Mouse (Mus musculus) heart, embryonic 16.5 days (tissue): ENCODE data around the gene Ap1s1. TPM values are rescaled to one million over a fixed set of nuclear protein-coding genes. Genes with fewer than 3 reads are reported as not detected.

Experiments used
- ATAC-seq: fragments of 200-750 bp; cut with Nextera tagmentation; replicated peaks from 2 replicates; pipeline ENCODE4 v1.8.0; 2017; ENCODE audit warnings: moderate number of reproducible peaks; ENCODE audit not compliant: insufficient read depth, low FRiP score; ENCODE audit errors: extremely low read depth
- H3K27ac ChIP-seq: fragments of 300-500 bp; sonication (generic); 2 replicates; pipeline ENCODE4 v1.5.1; 2014; ENCODE audit warnings: mild to moderate bottlenecking, low read length, control low read depth, moderate library complexity
- H3K27me3 ChIP-seq: fragments of 300-500 bp; sonication (generic); 2 replicates; pipeline ENCODE4 v1.6.1; 2014; ENCODE audit warnings: low read length, mixed read lengths; ENCODE audit not compliant: control insufficient read depth, insufficient read depth
- H3K36me3 ChIP-seq: fragments of 300-500 bp; sonication (generic); 2 replicates; pipeline ENCODE4 v1.6.1; 2014; ENCODE audit not compliant: control insufficient read depth, insufficient read depth
- H3K4me1 ChIP-seq: fragments of 300-500 bp; sonication (generic); 2 replicates; pipeline ENCODE4 v1.6.1; 2014; ENCODE audit warnings: low read length, mixed read lengths; ENCODE audit not compliant: control insufficient read depth, insufficient read depth
- H3K4me2 ChIP-seq: fragments of 300-500 bp; sonication (generic); 2 replicates; pipeline ENCODE4 v1.6.1; 2014; ENCODE audit warnings: low read depth, mild to moderate bottlenecking, control low read depth, low read length
- H3K4me3 ChIP-seq: fragments of 300-500 bp; sonication (generic); 2 replicates; pipeline ENCODE4 v1.5.1; 2014; ENCODE audit warnings: mild to moderate bottlenecking, control low read depth, low read length
- H3K9ac ChIP-seq: fragments of 300-500 bp; sonication (generic); 2 replicates; pipeline ENCODE4 v1.6.1; 2014; ENCODE audit warnings: low read length, control low read depth
- H3K9me3 ChIP-seq: fragments of 300-500 bp; sonication (generic); replicated peaks from 2 replicates; pipeline ENCODE4 v1.6.1; 2016; ENCODE audit warnings: low read length; ENCODE audit not compliant: control insufficient read depth
- WGBS: fragments of 180-500 bp; shearing (Covaris S2); extraction: QIAGEN DNeasy Blood & Tissue Kit; methylation state at CpG from one replicate; pipeline ENCODE4 v1.1.7; 2014; 5-methylcytosine and 5-hydroxymethylcytosine counted together
- polyA plus RNA-seq: library from polyadenylated mRNA; unstranded; fragments of >200 nt; fragmentation: Nextera tagmentation; extraction: Ambion mirVana; gene quantifications from 2 replicates; pipeline ENCODE4 v1.2.1, GENCODE M21; 2015

Ap1s1 gene
- polyA plus RNA-seq, 1 experiment from 2014 or later: 148 TPM

GRCm38 (mm10) chr5:137079849-137080248 lies 33.9 kb upstream of the Ap1s1 start:
- Histone ChIP-seq H3K4me3 (no peak overlapping the region), H3K9me3 (no peaks in the 10 kb centered on the region), H3K27ac (peak overlapping the region; percentile 58), H3K4me1 (peaks cover 41% of the 10 kb centered on the region), H3K27me3 (no peaks in the 10 kb centered on the region), H3K4me2 (no peak overlapping the region), H3K36me3 (no peaks in the 10 kb centered on the region), H3K9ac (no peak overlapping the region)
- ATAC-seq: peak; percentile 41
- 37% methylated on average over 5 of the region's 5 CpGs for WGBS

GRCm38 (mm10) chr5:137078616-137079015 lies 32.7 kb upstream of the Ap1s1 start:
- Histone ChIP-seq H3K9me3 (no peaks in the 10 kb centered on the region), H3K4me3 (no peak overlapping the region), H3K4me1 (peaks cover 48% of the 10 kb centered on the region), H3K9ac (0 out of 2 replicates have a peak overlapping the region, but pooled peaks have one; percentile 5), H3K36me3 (no peaks in the 10 kb centered on the region), H3K4me2 (no peak overlapping the region), H3K27ac (peak overlapping the region; percentile 79), H3K27me3 (no peaks in the 10 kb centered on the region)
- no peak for ATAC-seq
- 13% methylated on average over 6 of the region's 6 CpGs for WGBS

- H3K9ac ChIP-seq: 0 out of 2 replicates have a peak overlapping the region, but pooled peaks have one; percentile 5
- no peak for ATAC-seq
- H3K4me3 ChIP-seq: no peak overlapping the region
- 77% methylated on average over 14 of the region's 14 CpGs for WGBS
- no peaks in the 10 kb centered on the region for H3K9me3 ChIP-seq
- peaks cover 49% of the 10 kb centered on the region for H3K4me1 ChIP-seq
- H3K4me2 ChIP-seq: no peak overlapping the region
- no peaks in the 10 kb centered on the region for H3K36me3 ChIP-seq
- peak overlapping the region; percentile 79 for H3K27ac ChIP-seq
- no peaks in the 10 kb centered on the region for H3K27me3 ChIP-seq
Observed at GRCm38 (mm10) chr5:137078041-137078440, 32.1 kb upstream of the Ap1s1 start.

GRCm38 (mm10) chr5:137077187-137077586 lies 31.3 kb upstream of the Ap1s1 start:
- H3K4me2 ChIP-seq: no peak overlapping the region
- H3K27ac ChIP-seq: peak overlapping the region; percentile 94
- WGBS: 76% methylated on average over 7 of the region's 7 CpGs
- H3K4me3 ChIP-seq: no peak overlapping the region
- no peaks in the 10 kb centered on the region for H3K27me3 ChIP-seq
- no peaks in the 10 kb centered on the region for H3K36me3 ChIP-seq
- no peak overlapping the region for H3K9ac ChIP-seq
- ATAC-seq: no peak
- no peaks in the 10 kb centered on the region for H3K9me3 ChIP-seq
- peaks cover 58% of the 10 kb centered on the region for H3K4me1 ChIP-seq

DNA sequence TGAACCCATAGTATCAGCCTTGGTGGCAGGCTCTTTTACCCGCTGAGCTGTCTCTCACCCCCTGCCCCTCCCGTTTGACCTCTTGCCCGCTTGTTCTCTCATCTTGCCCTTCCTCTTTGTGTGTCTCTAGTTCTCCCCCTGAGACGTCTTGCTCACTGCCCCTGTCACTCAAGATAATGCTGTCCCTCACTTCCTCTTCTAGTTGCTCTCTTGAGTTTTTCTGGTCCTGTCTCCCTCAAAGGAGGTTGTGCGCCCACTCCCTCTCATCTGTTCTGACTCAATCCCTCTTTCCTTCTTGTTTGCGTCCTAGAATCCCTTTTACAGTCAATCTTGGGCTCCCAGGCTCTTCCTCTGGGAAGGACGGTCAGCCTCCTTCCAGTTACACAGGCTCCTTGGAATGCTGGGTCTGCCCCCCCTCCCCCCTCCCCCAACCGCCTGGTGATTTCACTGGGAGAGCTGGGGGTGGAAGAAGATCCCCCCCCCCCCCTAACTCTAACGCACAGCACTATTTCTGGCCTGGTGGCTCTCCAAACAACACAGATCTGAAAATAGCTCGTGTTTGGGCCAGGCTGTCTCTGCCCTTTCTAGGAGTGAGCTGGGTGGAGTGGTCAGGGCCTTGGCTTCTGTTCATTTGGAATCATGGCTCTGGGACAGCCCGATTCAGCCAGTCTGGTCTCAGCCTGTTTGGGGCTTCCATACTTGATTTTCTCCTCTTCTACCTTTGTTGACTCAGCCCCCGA lies 30.4 kb upstream of the Ap1s1 start:
- Histone ChIP-seq H3K36me3 (no peaks in the 10 kb centered on the region), H3K27me3 (no peaks in the 10 kb centered on the region), H3K27ac (peak overlapping the region; percentile 94), H3K4me2 (peak overlapping the region; percentile 28; the same call in 1 of the 2 replicates), H3K9me3 (no peaks in the 10 kb centered on the region), H3K4me1 (peaks cover 65% of the 10 kb centered on the region), H3K4me3 (no peak overlapping the region), H3K9ac (peak overlapping the region; percentile 66)
- WGBS: 14% methylated on average over 11 of the region's 12 CpGs
- ATAC-seq: peak; percentile 70

GRCm38 (mm10) chr5:137075726-137076125 lies 29.8 kb upstream of the Ap1s1 start:
- H3K27ac ChIP-seq: peak overlapping the region; percentile 94
- H3K9me3 ChIP-seq: no peaks in the 10 kb centered on the region
- 43% methylated on average over 6 of the region's 6 CpGs for WGBS
- no peak overlapping the region for H3K4me3 ChIP-seq
- 0 out of 2 replicates have a peak overlapping the region, but pooled peaks have one; percentile 23 for H3K9ac ChIP-seq
- no peaks in the 10 kb centered on the region for H3K36me3 ChIP-seq
- H3K27me3 ChIP-seq: no peaks in the 10 kb centered on the region
- H3K4me1 ChIP-seq: peaks cover 67% of the 10 kb centered on the region
- no peak for ATAC-seq
- H3K4me2 ChIP-seq: no peak overlapping the region

DNA sequence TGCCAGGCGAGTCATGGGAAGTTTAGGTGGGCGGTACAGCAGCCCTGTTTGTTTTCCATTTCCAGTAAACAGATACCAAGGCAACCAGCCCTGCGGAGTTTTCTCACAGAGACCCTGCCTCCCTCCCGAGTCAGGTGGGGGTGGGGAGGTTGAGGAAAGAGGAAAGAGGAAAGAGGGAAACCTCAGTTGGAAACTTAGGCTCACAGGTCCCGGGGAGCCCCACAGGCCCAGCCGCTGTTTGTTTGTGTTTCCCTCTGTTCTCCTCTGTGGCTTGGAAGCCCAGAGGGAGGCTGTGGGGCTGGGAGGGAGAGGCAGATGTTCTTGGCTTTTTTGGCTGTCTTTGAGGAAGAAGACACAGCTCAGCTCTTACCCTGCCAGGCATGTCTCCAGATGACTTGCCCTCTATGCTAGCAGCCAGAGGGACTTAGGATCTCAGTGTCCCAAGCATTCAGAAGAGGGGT lies 28.3 kb upstream of the Ap1s1 start:
- no peak overlapping the region for H3K27ac ChIP-seq
- no peaks in the 10 kb centered on the region for H3K9me3 ChIP-seq
- no peaks in the 10 kb centered on the region for H3K27me3 ChIP-seq
- peak overlapping the region; percentile 5; the same call in 1 of the 2 replicates for H3K9ac ChIP-seq
- no peak overlapping the region for H3K4me2 ChIP-seq
- WGBS: 44% methylated on average over 6 of the region's 6 CpGs
- H3K4me3 ChIP-seq: no peak overlapping the region
- H3K4me1 ChIP-seq: peaks cover 59% of the 10 kb centered on the region
- no peak for ATAC-seq
- H3K36me3 ChIP-seq: no peaks in the 10 kb centered on the region

DNA sequence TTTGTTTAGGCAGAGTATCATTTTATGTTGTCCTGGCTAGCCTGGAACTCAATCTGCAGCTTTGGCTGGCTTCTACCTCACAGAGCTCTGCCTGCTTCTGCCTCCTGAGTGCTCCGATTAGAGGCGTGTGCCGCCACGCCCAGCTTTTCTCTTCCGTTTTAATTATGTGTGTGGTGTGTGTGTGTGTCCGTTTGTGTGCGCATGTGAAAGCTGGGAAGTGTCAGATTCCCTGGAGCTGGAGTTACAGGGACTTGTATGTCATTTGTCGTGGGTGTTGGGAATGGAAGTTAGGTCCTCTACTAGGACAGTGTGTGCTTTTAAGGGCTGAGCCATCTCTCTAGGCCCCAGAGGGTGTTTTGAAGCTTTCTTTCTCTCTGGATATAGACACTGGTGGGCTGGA lies 27.2 kb upstream of the Ap1s1 start:
- Histone ChIP-seq H3K4me2 (no peak overlapping the region), H3K4me1 (peaks cover 49% of the 10 kb centered on the region)
- WGBS: 91% methylated on average over 8 of the region's 8 CpGs

More for the DNA sequence above, 27.2 kb upstream of the Ap1s1 start:
- no peak for ATAC-seq
- H3K9me3 ChIP-seq: no peaks in the 10 kb centered on the region
- H3K27me3 ChIP-seq: no peaks in the 10 kb centered on the region
- H3K4me3 ChIP-seq: no peak overlapping the region
- no peaks in the 10 kb centered on the region for H3K36me3 ChIP-seq
- no peak overlapping the region for H3K9ac ChIP-seq
- peak overlapping the region; percentile 97 for H3K27ac ChIP-seq
